Mouse (Mus musculus) CH12.LX (cell line): ENCODE measurements around the gene Bcorl1. TPM values are rescaled to one million over a fixed set of nuclear protein-coding genes. Genes with fewer than 3 reads are reported as not detected.

Experiments
- DNase-seq: peaks from one replicate; pipeline ENCODE4 v3.0.0-alpha.2; 2013; ENCODE audit errors: extremely low read depth
- H3K27ac ChIP-seq: 2 replicates; pipeline ENCODE4 v1.5.1; 2012; ENCODE audit warnings: low read depth, mild to moderate bottlenecking, control low read depth, moderate library complexity; ENCODE audit not compliant: insufficient read depth
- H3K27me3 ChIP-seq: replicated peaks from 2 replicates; pipeline ENCODE3; 2012; ENCODE audit warnings: inconsistent platforms
- H3K36me3 ChIP-seq, 2 experiments: replicated peaks in 1 of 2; 2 replicates each; pipeline versions ENCODE3 to v1.6.1; 2012; ENCODE audit warnings: inconsistent platforms in 1 of 2, low read length in 1 of 2, mild to moderate bottlenecking in 1 of 2, mixed read lengths in 1 of 2, moderate library complexity in 1 of 2; ENCODE audit not compliant: control insufficient read depth in 1 of 2, insufficient read depth in 1 of 2
- H3K4me1 ChIP-seq, 2 experiments: 2 replicates each; pipeline ENCODE4 v1.6.1; 2012; ENCODE audit warnings: inconsistent platforms in 1 of 2, moderate library complexity in 1 of 2; ENCODE audit not compliant: insufficient read depth in 2 of 2, control insufficient read depth in 1 of 2
- H3K4me2 ChIP-seq: 2 replicates; pipeline ENCODE4 v1.6.1; 2012; ENCODE audit warnings: low read depth, mild to moderate bottlenecking, control low read depth; ENCODE audit not compliant: poor library complexity, insufficient read depth, severe bottlenecking
- H3K4me3 ChIP-seq, 3 experiments: fragments of 150-350 bp in 1 of 3; sonication (generic) in 1 of 3; replicated peaks in 1 of 3; 2 replicates each; pipeline versions ENCODE3 to v1.5.1; 2011 to 2012; ENCODE audit warnings: low read depth in 2 of 3, low read length in 2 of 3, mild to moderate bottlenecking in 2 of 3, moderate library complexity in 2 of 3, control low read depth in 1 of 3, improper control_type of control experiment in 1 of 3, inconsistent platforms in 1 of 3, mixed read lengths in 1 of 3; ENCODE audit not compliant: poor library complexity in 1 of 3
- H3K79me2 ChIP-seq: replicated peaks from 2 replicates; pipeline ENCODE4 v1.6.1; 2012; ENCODE audit warnings: mild to moderate bottlenecking, moderate library complexity; ENCODE audit not compliant: control insufficient read depth, poor library complexity, insufficient read depth, severe bottlenecking; ENCODE audit errors: extremely low read depth
- H3K9ac ChIP-seq: 2 replicates; pipeline ENCODE4 v1.6.1; 2012; ENCODE audit warnings: low read depth, mild to moderate bottlenecking, control low read depth, moderate library complexity; ENCODE audit not compliant: insufficient read depth
- H3K9me3 ChIP-seq: replicated peaks from 2 replicates; pipeline ENCODE3; 2012; ENCODE audit warnings: low read length, inconsistent platforms, mixed read lengths
- CHD1 ChIP-seq: IDR thresholded peaks from 2 replicates; pipeline ENCODE4 v1.6.1; 2012; ENCODE audit warnings: low read depth, low read length, improper control_type of control experiment, inconsistent platforms
- CTCF ChIP-seq, 2 experiments: IDR thresholded peaks in 1 of 2; conservative IDR thresholded peaks in 1 of 2; 2 replicates each; pipeline ENCODE4 v1.5.1; 2011 to 2012; ENCODE audit warnings: low read depth in 2 of 2, low read length in 2 of 2, improper control_type of control experiment in 1 of 2, inconsistent platforms in 1 of 2, mild to moderate bottlenecking in 1 of 2, moderate library complexity in 1 of 2
- E2F4 ChIP-seq: IDR thresholded peaks from 2 replicates; pipeline ENCODE4 v1.6.1; 2011; ENCODE audit warnings: low read depth, low read length, improper control_type of control experiment; ENCODE audit not compliant: insufficient replicate concordance
- HCFC1 ChIP-seq: IDR thresholded peaks from 2 replicates; pipeline ENCODE4 v1.6.1; 2012; ENCODE audit warnings: low read depth, mild to moderate bottlenecking, inconsistent platforms, low read length, improper control_type of control experiment
- JUN ChIP-seq: IDR thresholded peaks from 2 replicates; pipeline ENCODE4 v1.6.1; 2011; ENCODE audit warnings: low read depth, mild to moderate bottlenecking, low read length, improper control_type of control experiment, moderate library complexity; ENCODE audit not compliant: insufficient read depth
- JUND ChIP-seq: conservative IDR thresholded peaks from 2 replicates; pipeline ENCODE4 v1.6.1; 2011; ENCODE audit warnings: low read depth, low read length, improper control_type of control experiment
- KAT2A ChIP-seq: IDR thresholded peaks from 2 replicates; pipeline ENCODE4 v1.6.1; 2012; ENCODE audit warnings: low read length, improper control_type of control experiment, inconsistent platforms; ENCODE audit not compliant: insufficient replicate concordance
- MAX ChIP-seq: IDR thresholded peaks from 2 replicates; pipeline ENCODE4 v1.6.1; 2011; ENCODE audit warnings: low read length, improper control_type of control experiment
- NELFE ChIP-seq: IDR thresholded peaks from 2 replicates; pipeline ENCODE4 v1.6.1; 2011; ENCODE audit warnings: low read depth, low read length, improper control_type of control experiment
- NRF1 ChIP-seq: IDR thresholded peaks from 2 replicates; pipeline ENCODE4 v1.6.1; 2014; ENCODE audit warnings: low read depth, mild to moderate bottlenecking, inconsistent platforms, low read length, improper control_type of control experiment, moderate library complexity
- POLR2A ChIP-seq: IDR thresholded peaks from 2 replicates; pipeline ENCODE4 v1.6.1; 2011; ENCODE audit warnings: low read depth, mild to moderate bottlenecking, improper control_type of control experiment, low read length
- SIN3A ChIP-seq: IDR thresholded peaks from 2 replicates; pipeline ENCODE4 v1.6.1; 2012; ENCODE audit warnings: low read length, improper control_type of control experiment, inconsistent platforms
- SMC3 ChIP-seq: IDR thresholded peaks from 2 replicates; pipeline ENCODE4 v1.6.1; 2011; ENCODE audit warnings: low read depth, low read length, improper control_type of control experiment
- TBP ChIP-seq: conservative IDR thresholded peaks from 2 replicates; pipeline ENCODE4 v1.6.1; 2011; ENCODE audit warnings: low read depth, low read length, improper control_type of control experiment
- TCF12 ChIP-seq: IDR thresholded peaks from 2 replicates; pipeline ENCODE4 v1.6.1; 2014; ENCODE audit warnings: low read depth, mild to moderate bottlenecking, inconsistent platforms, low read length, improper control_type of control experiment
- dilution Hi-C: fragments of 300-500 bp; cut with MboI; formaldehyde crosslinking; loops from 2 replicates; pipeline ENCODE4 v1.14.3; 2020; ENCODE audit warnings: low sequenced_read_pairs; ENCODE audit not compliant: extremely low pct_unique_long_range_greater_than_20kb, extremely low pct_ligation_motif_present
- in situ Hi-C: fragments of 300-500 bp; cut with MboI; formaldehyde crosslinking; loops from 3 replicates; pipeline ENCODE4 v1.14.3; 2019; ENCODE audit warnings: low sequenced_read_pairs, low pct_ligation_motif_present, low pct_unique_long_range_greater_than_20kb, mixed read lengths
- polyA plus RNA-seq: library from polyadenylated mRNA; unstranded; fragments of >175 nt; gene quantifications from 2 replicates; pipeline ENCODE4 v1.2.1, GENCODE M21; 2012; ENCODE audit warnings: low read depth; ENCODE audit not compliant: insufficient read length
- total RNA-seq, 2 experiments: library from RNA; depleted of rRNA; stranded (reverse); fragments of 300-350 nt in 1 of 2; fragments of >200 nt in 1 of 2; gene quantifications; 2 replicates each; pipeline ENCODE4 v1.2.3; 2012 to 2014

The Bcorl1 gene
- 1.3 and 1.9 TPM in 2 replicates for total RNA-seq (2012; rRNA removed)
- 0.18 and 0.30 TPM in 2 replicates for total RNA-seq (2014; rRNA removed)
- polyA plus RNA-seq, result 2.2 and 3.1 TPM in 2 replicates

DNA sequence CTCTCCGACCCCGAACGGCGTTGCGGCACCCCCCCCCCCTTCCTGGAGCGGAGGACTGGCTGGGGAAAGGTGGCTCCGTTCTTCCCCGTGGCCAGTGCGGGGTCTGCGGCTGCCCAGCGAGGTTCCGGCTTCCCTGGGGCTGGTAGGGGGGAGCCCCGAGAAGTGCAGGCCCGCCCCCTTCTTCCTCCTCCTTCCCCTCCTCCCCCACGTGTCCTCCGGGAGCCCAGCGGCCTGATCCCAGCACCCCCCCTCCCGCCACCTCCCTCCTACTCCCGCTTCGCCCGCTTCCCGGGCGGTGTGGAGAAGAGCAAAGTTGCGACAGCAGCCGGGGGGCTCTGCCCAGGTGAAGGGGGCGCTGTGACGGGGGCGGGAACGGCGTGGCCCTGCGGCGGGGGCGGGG is at the start of gene Bcorl1:
Bcorl1 (plus strand) TSS at position 218 of the 400 bp plus-strand sequence.
- Histone ChIP-seq H3K4me3 (peak within 1 kb of the TSS; percentile 42 to 94 (median 50)), H3K27me3 (peaks cover 16% of the 10 kb centered on the region), H3K36me3 (no peaks in the 10 kb centered on the region), H3K4me2 (peak within 1 kb of the TSS; percentile 79), H3K27ac (no peak within 1 kb of the TSS), H3K4me1 (peaks cover 0 to 17% of the 10 kb centered on the region in 2 experiments; a peak in 2 of 4 replicates), H3K9me3 (no peaks in the 10 kb centered on the region), H3K79me2 (no peaks in the 10 kb centered on the region), H3K9ac (peak within 1 kb of the TSS; percentile 77; the same call in 1 of the 2 replicates)
- TF ChIP-seq POLR2A (0 out of 2 replicates have a peak, but pooled peaks have one; percentile 36), TBP (no peak), NELFE (0 out of 2 replicates have a peak, but pooled peaks have one; percentile 21), NRF1 (0 out of 2 replicates have a peak, but pooled peaks have one; percentile 16), SIN3A (0 out of 2 replicates have a peak, but pooled peaks have one; percentile 39), JUND (no peak)
- dilution Hi-C loops (no loop called here), in situ Hi-C loops (loop anchor here (10.0 kb wide), 1 partner anchor 64 kb away; no protein-coding TSS in a partner anchor)
- DNase-seq, result no peak

DNA sequence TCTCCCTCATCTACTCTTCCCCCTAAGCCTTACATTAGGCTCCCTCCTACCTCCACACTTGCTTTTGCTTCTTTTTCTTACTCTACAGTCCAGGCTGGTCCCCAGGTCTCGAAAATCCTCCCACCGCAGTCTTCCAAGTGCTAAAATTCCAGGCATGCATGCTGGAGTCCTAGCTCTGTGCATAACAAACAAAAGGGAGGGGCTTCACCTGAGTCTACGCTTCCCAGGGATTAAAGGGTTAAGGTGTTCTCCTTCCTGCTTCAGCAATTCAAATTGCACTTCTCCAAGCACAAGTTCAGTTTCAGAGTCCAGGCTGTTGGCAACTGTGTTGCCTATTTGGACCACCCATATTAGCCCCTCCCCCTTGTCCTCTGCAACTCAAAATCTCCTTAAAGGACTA is 49.7 kb upstream of the Bcorl1 start:
- Histone ChIP-seq H3K4me3 (no peak overlapping the region), H3K9me3 (no peaks in the 10 kb centered on the region), H3K4me2 (no peak overlapping the region), H3K9ac (no peak overlapping the region), H3K4me1 (no peaks in the 10 kb centered on the region), H3K27me3 (no peaks in the 10 kb centered on the region), H3K79me2 (no peaks in the 10 kb centered on the region), H3K27ac (no peak overlapping the region), H3K36me3 (no peaks in the 10 kb centered on the region)
- DNase-seq, result no peak
- in situ Hi-C loops (no loop called here), dilution Hi-C loops (no loop called here)
- TF ChIP-seq POLR2A (no peak), CHD1 (no peak), MAX (no peak), CTCF (conservative IDR thresholded peaks at IDR 0.05 in 1 of 2, IDR thresholded peaks at IDR 0.05 in 1 of 2; ENCODE audit: low read depth in 2 of 2, low read length in 2 of 2) (no peak), NRF1 (no peak), SIN3A (no peak), KAT2A (no peak), SMC3 (no peak), HCFC1 (no peak), JUN (no peak), E2F4 (no peak), TCF12 (no peak)
